Mouse (Mus musculus) T-helper 1 cell (primary cell): ENCODE data around the gene Gramd4.
"Not testable (repeated sequence)": the region's sequence is repeated elsewhere in the genome, so short reads cannot be mapped to it uniquely, and the experiment has no call there.

Source experiments
- in situ Hi-C: fragments of 300-600 bp; cut with MboI, MseI; formaldehyde crosslinking; loops from one replicate; pipeline ENCODE4 v1.15.1; 2025; ENCODE audit warnings: high pct_unique_total_duplicates

Gene Gramd4

DNA sequence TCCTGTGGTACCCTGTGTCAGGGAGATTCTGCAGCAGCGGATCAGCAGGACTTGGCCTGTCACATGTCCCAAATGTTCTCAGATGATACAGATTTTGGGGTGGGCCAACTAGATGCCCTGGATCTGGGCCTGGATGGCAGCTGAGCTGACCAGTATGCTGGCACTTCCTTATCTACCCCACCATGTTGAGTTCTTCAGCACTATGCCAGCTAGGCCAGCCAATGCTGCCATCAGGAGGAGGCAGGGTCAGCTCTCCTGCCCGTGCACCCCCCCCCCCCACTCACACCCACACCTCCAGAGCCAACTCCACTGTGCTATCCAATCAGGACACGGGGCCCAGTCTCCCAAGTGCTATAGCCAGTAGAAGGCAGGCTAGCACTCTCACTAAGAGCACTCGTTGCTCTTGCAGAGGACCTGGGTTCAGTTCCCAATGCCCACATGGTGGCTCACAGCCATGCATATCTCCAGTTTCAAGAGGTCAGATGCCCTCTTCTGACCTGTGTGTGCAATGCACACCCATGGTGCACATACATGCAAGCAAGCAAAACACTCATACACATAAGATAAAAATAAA, 7.2 kb upstream of the Gramd4 start:
- in situ Hi-C loops, result no loop called here

DNA sequence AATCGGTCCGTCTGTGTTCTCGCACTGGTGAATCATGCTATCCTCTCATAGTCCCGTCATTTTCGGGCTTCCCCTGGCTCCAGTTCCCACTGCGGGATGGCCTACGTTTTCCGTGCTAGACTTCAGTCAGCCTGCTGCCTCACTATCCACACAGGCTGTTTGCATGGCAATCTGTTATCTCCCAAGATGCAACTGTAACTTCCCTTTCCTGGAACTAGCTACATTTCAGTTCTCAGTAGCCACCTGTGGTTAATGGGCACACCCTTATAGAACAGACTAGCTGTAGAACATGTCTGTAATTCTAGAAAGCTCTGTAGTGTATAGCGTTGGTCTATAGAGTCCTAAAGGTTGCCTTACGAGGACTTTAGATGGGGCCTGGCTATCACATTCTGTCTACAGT, 6.3 kb upstream of the Gramd4 start:
- in situ Hi-C loops, result no loop called here

DNA sequence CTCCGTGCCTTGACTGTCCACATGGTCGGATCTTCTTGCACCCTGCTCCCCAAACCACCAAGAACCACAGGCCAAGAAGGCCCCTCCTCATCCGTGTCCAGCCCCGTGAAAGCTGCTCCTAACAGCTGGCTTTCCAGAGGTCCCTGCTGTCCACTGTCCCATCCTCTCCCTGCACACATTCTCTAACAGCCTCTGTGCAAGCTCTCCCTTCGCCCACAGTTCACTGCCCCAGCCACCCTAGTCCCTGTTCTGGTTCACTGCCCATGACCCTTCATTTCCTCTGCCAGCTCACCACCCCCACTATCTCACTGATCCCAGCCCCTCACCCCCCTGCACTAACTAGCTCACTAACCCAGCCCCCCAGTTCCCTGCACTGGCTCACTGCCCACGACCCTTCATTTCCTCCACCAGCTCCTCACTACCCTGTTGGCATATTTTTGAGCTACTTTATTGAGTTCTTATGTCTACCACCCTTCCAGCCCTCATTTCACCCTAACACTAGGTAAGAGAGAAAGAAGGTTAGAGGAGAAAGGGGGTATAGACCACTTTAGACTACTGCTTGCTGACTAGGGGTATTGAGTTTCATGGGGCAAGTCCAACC, 5.5 kb upstream of the Gramd4 start:
- in situ Hi-C loops, result no loop called here

DNA sequence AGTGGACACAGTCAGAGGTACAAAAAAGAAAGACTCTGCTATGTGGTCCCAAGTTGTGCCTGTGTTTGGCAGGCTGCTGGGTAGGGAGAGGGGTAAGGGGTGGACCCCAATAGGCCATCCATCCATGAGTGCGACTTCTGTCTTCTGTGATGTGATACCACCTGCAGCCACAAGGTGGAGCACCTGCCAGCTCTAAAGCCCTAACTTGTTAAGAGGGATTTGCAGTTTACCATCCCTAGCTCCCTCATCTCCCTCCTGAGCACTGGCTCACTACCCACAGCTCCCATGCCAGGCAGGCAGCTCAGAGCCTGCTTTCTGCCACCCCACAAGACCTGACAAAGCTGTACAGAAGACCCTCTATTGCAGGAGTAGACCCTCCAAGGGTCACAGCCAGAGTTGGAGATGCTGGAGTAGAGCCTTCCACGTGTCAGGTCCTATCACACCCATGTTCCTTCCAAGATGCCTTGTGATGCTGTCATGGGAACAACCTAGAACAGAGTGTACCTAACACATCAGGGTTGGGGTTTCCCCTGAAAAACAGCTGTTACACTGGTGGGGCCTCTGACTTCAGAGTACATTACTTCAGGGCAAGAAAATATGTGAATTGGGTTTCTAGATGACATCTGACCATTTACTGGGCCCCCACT, 3.5 kb upstream of the Gramd4 start:
- in situ Hi-C loops, result no loop called here

DNA sequence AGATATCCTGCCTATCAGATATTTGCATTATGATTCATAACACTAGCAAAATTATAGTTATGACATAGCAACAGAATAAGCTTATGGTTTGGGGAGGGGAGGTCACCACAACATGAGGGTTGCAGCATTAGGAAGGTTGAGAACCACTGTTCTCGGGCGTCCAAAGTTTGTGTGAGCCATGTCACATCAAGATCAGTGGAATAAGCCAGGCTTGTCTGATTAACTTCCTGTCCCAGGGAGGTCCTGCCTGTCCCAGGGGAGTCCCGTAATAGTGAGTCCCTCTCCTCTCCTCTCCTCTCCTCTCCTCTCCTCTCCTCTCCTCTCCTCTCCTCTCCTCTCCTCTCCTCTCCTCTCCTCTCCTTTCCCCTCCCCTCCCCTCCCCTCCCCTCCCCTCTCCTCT, 2.6 kb upstream of the Gramd4 start:
- in situ Hi-C loops, result not testable (repeated sequence)

DNA sequence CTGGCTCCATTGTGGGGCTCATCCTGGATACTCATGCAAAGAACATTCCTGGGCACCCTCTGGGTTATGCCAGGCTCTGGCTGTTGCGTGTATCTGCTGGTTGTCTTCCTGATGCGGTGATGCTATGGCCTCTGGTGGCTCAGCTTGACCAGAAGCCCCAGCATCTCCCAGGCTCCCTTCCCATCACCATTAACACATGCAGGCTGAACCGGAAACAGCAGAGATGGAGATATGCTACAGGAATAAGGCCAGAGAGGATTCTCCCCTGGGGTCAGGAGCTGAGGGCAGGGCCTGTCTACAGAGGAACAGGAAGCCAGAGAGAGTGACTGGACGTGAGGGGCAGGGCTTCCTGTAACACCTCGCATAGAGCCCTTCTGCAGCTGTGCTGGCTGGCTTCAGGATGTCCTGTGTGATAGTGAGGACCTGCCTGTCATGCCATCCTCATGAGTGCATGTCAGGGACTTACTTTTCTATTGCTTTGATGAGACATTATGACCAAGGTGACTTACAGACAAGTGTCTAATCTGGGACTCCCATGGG, 1.2 kb upstream of the Gramd4 start:
- in situ Hi-C loops, result no loop called here

DNA sequence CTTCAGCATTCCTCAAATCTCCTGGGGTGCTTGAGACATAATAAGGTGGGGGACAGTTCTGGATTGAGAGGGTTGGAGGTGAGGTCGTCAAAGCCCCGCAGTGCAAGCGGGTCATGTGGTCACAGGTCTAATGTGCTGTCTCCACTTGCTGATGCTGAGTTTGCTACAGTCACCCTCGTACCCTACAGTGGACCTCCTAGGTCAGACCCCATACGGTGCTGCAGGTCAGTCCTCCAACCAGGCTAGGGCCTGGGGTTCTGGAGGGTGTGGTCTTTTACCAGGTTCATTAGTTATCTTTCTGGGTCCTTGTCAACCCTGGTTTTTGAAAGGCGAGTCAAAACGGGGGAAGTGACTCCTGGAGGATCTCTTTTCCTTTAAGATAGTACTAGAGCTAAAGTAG, 413 bp downstream of the Gramd4 start:
- in situ Hi-C loops, result no loop called here

DNA sequence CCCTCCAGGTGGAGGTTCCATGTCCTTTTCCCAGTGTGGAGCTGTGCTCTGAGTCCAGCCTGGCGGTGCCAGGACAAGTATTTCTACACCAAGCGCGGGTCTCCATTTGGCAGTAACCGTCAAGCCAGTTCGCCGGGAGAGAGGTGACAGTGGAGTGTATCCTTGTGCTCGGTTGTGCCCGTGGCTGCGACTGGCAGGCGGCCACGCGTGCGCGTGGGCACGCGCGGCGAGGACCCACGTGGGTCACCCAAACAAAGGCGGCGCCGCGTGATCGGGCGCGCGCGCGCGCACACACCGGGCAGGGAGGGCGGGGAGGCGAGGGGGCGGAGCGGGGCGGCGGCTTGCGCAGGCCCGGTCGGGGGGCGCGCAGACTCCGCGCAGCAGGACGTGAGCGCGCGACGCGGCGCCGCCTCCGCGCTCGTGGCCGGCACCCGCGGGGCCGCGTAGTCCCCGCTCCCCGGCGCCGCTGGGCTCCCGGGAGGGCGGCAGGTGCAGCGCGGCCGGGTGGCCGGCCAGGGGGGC, 960 bp downstream of the Gramd4 start:
- in situ Hi-C loops, result no loop called here

DNA sequence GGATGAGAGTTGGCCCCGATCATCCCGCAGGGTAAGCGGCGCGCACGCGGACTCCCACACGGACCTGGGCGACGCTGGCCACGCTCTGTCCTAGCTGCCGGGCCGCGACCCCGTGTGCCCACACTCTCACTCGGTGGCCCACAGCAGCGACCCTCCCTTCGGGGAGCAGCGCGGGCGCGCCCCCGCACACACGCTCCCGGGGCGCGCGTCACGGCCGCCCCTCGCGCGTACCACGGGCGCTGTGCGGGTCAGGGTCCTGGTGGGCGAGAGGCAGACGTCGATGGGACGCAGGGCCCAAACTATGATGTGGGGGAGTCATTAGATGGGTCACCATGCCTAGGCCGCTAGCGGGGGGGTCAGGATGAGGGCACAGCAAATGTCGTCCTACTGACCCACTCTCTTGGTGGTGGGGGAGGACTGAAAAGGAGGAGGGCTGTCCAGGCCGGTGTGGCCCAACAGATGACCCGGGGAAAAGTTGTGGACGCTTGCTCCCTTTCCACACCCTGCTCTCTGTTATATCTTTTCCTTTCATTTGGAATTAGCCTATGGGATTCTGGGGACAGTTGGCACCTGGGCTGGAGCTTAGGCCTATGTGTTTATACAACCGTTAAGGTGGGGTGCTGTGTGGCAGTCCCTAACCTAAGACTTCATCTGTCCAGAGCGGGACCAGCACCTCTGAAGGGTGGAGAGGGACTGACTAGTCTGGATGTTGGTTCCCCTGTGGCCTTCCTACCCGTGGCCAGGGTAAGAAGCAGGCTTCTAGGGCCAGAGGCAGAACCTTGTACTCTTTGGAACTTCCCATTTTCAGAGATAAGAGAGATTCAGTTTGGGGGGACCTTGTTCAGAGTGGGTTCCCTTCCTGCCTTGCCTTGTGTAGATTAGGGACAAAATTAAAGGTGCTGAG, 1.7 kb downstream of the Gramd4 start:
- in situ Hi-C loops, result no loop called here

DNA sequence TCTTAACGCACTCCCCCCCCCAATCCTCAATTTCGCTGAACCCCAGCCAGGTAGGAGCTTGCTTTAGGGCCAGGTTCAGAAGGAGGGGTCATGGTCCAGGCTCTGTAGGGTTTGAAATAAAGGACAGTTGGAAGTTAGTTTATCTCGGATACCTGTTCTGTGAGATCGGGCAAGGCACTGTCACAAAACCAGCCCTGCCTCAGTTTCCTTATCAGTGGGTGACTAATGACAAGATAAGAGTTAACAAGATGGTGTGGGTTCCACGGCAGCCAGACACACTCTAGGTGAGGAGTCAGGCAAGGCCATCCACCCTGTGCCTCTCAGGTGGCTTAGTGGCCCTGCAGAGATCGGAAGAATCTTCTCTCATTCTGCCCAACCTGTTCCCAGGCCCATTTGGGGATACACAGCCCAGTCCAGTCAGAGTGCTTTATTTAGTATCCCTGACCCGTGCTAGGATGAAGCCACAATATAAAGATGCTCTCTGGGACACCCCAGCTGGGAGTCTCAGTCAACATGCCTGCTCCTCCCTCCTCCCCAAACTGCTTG, 2.4 kb downstream of the Gramd4 start:
- in situ Hi-C loops, result loop anchor here (5.0 to 10.0 kb wide), 2 partner anchors 77 to 1855 kb away; no protein-coding TSS in a partner anchor

DNA sequence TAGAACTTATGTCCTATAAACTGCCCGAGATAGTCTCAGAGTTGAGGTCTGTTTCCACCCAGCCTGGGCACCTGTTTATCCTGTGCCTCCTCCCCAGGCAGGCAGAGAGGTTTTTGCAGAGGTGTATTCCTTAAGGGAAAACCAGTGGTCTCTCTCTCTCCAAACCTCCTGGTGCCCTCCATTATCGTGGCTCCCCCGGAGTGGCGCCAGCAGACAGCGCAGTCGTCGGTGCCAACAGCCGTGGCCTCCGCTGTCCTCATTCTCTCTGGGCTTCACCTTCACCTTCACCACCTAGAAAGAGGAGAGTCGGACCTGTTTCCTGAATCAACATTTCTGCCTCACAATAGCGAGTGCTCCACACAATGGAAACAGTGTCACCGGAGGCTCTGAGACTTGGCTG, 3.1 kb downstream of the Gramd4 start:
- in situ Hi-C loops, result loop anchor here (5.0 to 10.0 kb wide), 2 partner anchors 77 to 1856 kb away; no protein-coding TSS in a partner anchor

DNA sequence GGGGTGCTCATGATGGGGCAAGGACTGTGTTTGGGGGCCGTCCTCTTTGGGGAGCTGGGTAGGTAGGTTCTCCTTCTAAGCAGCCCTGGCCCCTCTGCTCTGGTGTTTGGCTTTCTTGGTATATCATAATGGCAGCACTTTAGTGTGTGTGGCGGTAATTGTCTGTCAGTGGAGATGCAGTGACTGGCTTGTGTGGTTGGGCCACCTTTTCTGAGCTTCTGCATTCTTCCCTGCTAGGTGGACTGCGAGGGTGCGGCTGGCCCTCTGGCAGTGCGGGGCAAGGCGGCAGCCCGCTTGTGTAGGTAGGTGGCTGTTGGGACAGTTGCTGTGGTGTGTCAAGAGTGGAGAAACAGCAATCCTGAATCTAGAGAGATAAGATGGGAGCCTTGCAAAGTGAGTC, 3.7 kb downstream of the Gramd4 start:
- in situ Hi-C loops, result loop anchor here (5.0 to 10.0 kb wide), 2 partner anchors 76 to 1856 kb away; no protein-coding TSS in a partner anchor

DNA sequence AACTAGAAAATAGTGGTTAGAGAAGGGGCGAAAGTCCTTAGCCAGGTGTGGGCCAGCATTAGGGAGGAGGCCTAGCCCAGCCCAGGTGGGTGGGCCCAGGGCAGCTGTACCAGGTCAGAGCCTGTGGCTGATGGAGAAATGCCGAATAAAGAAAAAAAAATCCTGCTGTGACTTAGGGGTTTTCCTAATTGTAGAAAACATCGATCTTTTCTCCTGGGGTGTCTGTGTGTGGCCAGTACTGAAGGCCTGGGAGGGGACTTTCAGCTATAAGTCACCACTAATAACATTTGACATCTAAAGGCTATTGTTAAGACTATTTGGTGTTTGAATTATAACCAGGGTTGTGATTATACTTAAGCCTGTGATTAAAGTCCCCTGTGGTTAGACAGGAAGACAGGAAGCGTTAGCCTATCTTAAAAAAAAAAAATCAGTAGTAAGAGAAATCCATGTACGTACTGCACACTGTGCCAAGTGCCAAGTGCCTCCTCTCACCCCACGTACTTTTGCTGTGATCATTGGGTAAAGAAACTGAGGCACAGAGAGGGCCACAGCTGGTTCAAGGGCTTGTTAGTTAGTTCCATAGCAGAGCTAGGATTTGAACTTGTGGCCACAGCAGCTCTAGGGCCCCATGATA, 4.5 kb downstream of the Gramd4 start:
- in situ Hi-C loops, result loop anchor here (5.0 to 10.0 kb wide), 2 partner anchors 75 to 1857 kb away; no protein-coding TSS in a partner anchor

DNA sequence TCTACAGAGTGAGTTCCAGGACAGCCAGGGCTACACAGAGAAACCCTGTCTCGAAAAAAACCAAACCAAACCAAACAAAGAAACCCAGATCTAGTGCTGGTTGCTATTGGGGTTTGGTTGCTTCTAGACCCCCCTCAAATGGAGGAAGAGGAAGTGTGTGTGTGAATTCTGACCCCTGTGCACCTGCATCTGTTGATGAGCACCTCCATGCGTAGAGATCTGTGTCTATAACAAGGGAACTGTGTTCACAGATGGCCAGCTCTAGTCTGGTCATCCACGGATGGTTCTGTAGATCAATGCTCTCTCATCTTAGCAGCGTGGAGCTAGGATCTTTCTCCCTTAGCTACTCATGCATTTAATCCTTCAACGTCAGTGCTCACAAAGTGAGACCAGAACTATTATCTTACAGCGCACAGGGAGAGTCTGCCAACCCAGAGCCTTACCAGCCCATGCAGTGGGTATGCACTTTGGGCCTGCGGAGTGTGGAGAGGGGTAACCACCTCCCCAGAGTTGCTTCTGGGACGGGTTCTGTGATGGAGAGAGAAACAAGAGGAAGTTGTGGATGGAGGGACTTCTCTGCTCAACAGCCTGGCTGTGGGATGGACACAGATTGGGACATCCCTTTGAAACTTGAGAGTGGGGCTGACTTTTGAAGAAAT, 6.8 kb downstream of the Gramd4 start:
- in situ Hi-C loops, result loop anchor here (5.0 to 10.0 kb wide), 2 partner anchors 73 to 1860 kb away; no protein-coding TSS in a partner anchor

DNA sequence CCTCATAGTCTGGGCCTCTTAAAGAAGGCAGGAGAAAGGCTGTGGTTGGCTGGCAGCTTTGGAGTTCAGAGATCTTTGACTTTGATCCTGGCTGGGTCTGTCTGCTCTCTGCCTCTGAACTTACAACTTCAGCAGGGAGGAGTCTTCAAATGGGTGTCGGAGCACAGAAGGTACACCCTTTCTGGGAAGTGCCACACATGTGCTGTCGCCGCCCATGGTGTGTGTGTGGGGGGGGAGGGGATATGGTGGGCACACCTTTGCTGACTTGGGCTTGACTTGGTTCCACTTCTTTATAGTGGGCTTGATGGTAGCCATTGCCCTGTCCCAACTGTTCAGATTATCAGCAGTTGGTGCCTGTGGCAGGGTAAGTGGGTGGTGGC, 7.3 kb downstream of the Gramd4 start:
- in situ Hi-C loops, result loop anchor here (5.0 to 10.0 kb wide), 2 partner anchors 72 to 1860 kb away; no protein-coding TSS in a partner anchor

DNA sequence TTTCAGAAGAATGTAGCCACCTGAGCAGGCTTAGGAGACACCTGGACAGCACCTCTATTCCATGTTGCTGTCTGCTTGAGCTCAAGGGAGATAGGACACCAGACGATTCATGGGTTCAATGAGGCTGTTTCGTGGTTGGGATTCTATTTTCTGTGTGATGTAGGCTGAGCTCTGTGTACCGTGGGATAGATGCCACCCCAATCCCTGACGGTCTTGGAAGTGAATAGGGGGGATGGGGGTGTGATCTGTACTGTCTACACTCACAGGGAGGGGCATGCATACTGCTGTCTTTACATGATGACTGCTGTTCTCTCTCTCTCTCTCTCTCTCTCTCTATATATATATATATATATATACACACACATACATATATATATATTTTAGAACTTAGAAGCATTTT, 7.9 kb downstream of the Gramd4 start:
- in situ Hi-C loops, result loop anchor here (10.0 kb wide), 1 partner anchor 1861 kb away; no protein-coding TSS in a partner anchor

DNA sequence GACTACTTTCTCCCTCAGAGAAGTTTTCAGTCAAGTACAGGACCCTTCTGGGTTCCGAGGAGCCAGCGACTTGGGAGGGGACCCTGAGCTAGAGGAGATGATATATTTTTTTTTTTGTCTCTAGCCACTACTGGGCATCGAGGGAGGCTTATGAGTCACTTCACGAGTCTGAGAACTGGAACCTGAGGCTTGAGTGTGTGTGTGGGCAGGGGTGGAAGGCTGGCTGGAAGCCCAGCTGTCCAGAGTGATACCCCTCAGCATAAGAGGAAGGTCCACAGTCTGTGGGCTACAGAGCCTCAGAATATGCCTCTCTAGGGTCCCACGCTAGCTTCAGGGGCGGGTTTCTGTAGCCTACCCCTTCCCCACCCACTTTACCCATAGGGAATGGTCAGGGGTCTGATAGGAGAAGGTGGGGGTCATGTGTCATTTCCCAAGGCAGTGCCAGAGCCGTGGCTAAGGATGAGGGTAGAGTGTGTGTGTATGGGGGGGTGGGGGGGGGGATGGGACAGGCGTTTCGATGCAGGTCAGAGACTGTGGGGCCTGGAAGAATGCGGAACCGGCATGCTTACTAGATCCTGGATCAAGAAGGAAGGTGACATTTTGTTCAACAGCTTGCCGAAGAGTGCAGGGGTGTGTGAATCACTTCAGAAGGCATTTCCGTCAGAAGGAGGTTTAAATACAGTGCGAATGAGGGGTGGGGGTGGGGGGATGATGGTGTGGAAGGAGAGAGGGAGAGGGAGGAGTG, 9.5 kb downstream of the Gramd4 start:
- in situ Hi-C loops, result loop anchor here (10.0 kb wide), 1 partner anchor 1862 kb away; no protein-coding TSS in a partner anchor

DNA sequence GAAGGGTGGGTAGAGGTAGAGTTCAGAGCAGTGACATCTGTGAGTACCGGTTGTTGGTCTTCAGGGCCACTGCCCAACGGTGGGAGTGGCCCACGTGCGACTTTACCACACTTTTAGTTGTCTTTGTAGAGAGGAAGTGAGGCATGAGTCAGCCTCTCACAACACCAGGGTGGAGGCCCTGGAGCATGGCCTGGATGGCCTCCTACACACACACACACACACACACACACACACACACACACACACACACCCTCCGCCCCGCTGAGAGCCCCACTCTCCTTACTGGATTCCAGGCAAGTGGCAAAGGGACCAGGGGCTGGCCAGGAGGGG, 10.1 kb downstream of the Gramd4 start:
- in situ Hi-C loops, result loop anchor here (10.0 kb wide), 1 partner anchor 1863 kb away; no protein-coding TSS in a partner anchor

DNA sequence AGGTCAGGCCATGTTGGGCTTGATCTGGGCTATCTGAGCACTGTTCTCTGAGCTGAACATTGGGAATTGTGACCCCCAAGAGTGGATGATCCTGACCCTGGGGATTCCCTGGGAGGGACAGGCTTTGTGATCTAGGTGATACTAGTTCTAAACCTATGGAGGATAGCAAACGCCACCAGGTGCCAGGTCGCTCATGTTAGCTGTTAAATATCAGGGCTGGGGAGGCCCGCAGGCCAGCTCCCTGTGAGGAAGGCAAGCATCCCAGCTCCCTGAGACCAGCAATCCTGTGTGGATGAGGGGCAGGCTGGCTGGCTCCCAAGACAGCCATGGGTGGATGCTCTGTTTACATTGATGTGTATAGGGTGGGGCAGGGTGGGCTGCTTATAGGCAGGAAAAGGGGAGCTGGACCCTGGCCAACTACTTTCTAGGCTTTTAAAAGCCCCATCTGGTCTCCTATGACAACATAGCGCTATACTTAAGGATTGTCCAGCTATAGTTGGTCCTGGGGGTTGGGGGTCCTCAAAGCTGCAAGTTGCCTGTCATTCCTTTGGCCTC, 10.5 kb downstream of the Gramd4 start:
- in situ Hi-C loops, result loop anchor here (10.0 kb wide), 1 partner anchor 1863 kb away; no protein-coding TSS in a partner anchor
